Mouse (Mus musculus) ES-E14 (cell line): Measurements from ENCODE around the gene Rps6kb1.

ENCODE experiments used
- CHD2 ChIP-seq: IDR thresholded peaks from 2 replicates; pipeline ENCODE4 v1.6.1; 2014; ENCODE audit warnings: mild to moderate bottlenecking, low read depth, low read length, inconsistent platforms
- HCFC1 ChIP-seq: IDR thresholded peaks from 2 replicates; pipeline ENCODE4 v1.6.1; 2012; ENCODE audit warnings: low read length, inconsistent platforms, borderline replicate concordance; ENCODE audit not compliant: insufficient read depth
- MAFK ChIP-seq: IDR thresholded peaks from 2 replicates; pipeline ENCODE4 v1.6.1; 2014; ENCODE audit warnings: mild to moderate bottlenecking, low read depth, low read length, inconsistent platforms; ENCODE audit not compliant: insufficient read depth
- ZNF384 ChIP-seq: IDR thresholded peaks from 2 replicates; pipeline ENCODE4 v1.6.1; 2012; ENCODE audit warnings: low read depth, low read length, inconsistent platforms

DNA sequence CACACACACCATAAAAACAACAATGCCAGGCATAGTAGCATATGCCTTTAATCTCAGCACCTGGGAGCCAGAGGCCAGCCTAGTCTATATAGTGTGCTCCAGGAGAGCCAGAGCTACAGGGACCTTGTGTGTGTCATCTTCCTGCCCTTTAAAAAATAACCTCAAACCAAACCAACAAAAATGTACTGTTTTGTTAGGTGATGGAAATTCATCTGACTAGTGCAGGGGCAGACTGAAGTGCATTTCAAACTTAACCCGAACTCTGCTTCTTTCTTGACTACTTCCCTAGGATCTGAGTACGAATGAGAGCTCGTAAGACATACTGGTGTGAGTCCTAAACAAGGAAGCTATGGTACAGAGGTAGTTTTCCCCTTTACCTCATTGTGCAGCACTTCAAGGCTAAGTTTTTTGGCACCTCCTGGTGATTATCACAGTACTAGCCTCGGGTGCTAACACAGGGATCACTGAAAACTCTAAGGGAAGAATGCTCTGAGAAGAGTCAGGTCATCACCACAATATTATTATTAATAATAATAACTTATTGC is 46.8 kb upstream of the Rps6kb1 start:
- TF ChIP-seq MAFK = no peak
- TF ChIP-seq HCFC1 = no peak
- TF ChIP-seq CHD2 = no peak
- no peak for TF ChIP-seq ZNF384
